ENCODE assay signal across 38 mouse cellular contexts in genomic region chr1:74206642-74207041, GRCm38 (mm10). TPM values are rescaled to one million over a fixed set of nuclear protein-coding genes. Genes with fewer than 3 reads are reported as not detected.
DNase-seq lines count a peak whose midpoint lies in the region; ATAC-seq and TF ChIP-seq lines count a peak whose summit lies in the region.
"Had no signal": no experiment of that assay in that cellular context is flagged by ENCODE, and none has a peak within 500 bp of the region (broad histone marks: within the 10 kb centered on the region; RNA-seq: fewer than 3 reads in every experiment).

No protein-coding gene starts in this region.

- H3K4me1 ChIP-seq in testis, adult 2 months (ENCODE audit: control insufficient read depth, insufficient read depth, low read length): peaks cover 9% of the 10 kb centered on the region
- no peaks in the 10 kb centered on the region for H3K4me1 ChIP-seq in hindbrain, embryonic 14.5 days (replicated peaks; ENCODE audit: control insufficient read depth, insufficient read depth, low read length)
- H3K4me1 ChIP-seq: forebrain, embryonic 13.5 days; heart, embryonic 10.5 days; heart, embryonic 15.5 days; midbrain, embryonic 15.5 days; stomach, embryonic 15.5 days had no signal

- no peak overlapping the region for H3K27ac ChIP-seq in testis, adult 2 months (ENCODE audit: control insufficient read depth, insufficient read depth, low read depth, low read length)
- H3K27ac ChIP-seq in hindbrain, embryonic 14.5 days: no peak overlapping the region
- H3K27ac ChIP-seq: forebrain, embryonic 13.5 days; heart, embryonic 10.5 days; heart, embryonic 15.5 days; hindbrain, embryonic 12.5 days; left cerebral cortex, adult 2 months; liver, embryonic 12.5 days; midbrain, embryonic 10.5 days; midbrain, embryonic 15.5 days; stomach, embryonic 15.5 days had no signal

- TF ChIP-seq CTCF in testis, adult 2 months (IDR thresholded peaks at IDR 0.05; ENCODE audit: control insufficient read depth, insufficient read depth, insufficient replicate concordance, low read depth, low read length): no peak

- H3K9ac ChIP-seq in hindbrain, embryonic 14.5 days: no peak overlapping the region
- H3K9ac ChIP-seq: forebrain, embryonic 13.5 days; heart, embryonic 15.5 days; hindbrain, embryonic 12.5 days; liver, embryonic 12.5 days; liver, postnatal 0 days; midbrain, embryonic 15.5 days; stomach, embryonic 15.5 days had no signal

- ATAC-seq in CD4-positive, CD25-positive, alpha-beta regulatory T cell, adult 4 months: peak; percentile 56
- 0 out of 2 replicates have a peak, but pooled peaks have one; percentile 14 for ATAC-seq in monocyte, adult 5-6 weeks (replicated peaks; ENCODE audit: insufficient number of reproducible peaks, low FRiP score, low TSS enrichment, poor library complexity, severe bottlenecking)
- no peak for ATAC-seq in hindbrain, embryonic 14.5 days (ENCODE audit: low FRiP score)
- ATAC-seq: forebrain, embryonic 13.5 days; intestine, postnatal 0 days; liver, embryonic 12.5 days; liver, postnatal 0 days; midbrain, embryonic 15.5 days had no signal

- no peak for DNase-seq in testis, postnatal 14 days (ENCODE audit: low spot score)
- peak; percentile 9 for DNase-seq in T-cell, adult 2 months (ENCODE audit: low spot score)
- DNase-seq in hindbrain, embryonic 14.5 days (ENCODE audit: low spot score): no peak
- no peak for DNase-seq in left cerebral cortex, postnatal 4 days
- no peak for DNase-seq in embryo, embryonic 11 days
- DNase-seq: adrenal gland, postnatal 14 days; cerebellum, adult 11-12 months; cerebellum, adult 9-11 months; gastrocnemius, postnatal 10 days; heart, adult 11 months; kidney, adult 9 months; kidney, postnatal 10 days; liver, postnatal 0 days; lung, postnatal 4 days; right cerebral cortex, postnatal 25 days; thymus, adult 18-20 months had no signal

- no peak overlapping the region for H3K4me2 ChIP-seq in hindbrain, embryonic 14.5 days (replicated peaks)
- H3K4me2 ChIP-seq: forebrain, embryonic 13.5 days; heart, embryonic 15.5 days; hindbrain, embryonic 12.5 days; midbrain, embryonic 15.5 days; stomach, embryonic 15.5 days had no signal

- WGBS in hindbrain, embryonic 14.5 days: 65% methylated on average over 8 of the region's 8 CpGs

- H3K27me3 ChIP-seq in testis, adult 2 months (ENCODE audit: control insufficient read depth, insufficient read depth, low read length): no peaks in the 10 kb centered on the region
- H3K27me3 ChIP-seq in hindbrain, embryonic 14.5 days (ENCODE audit: control insufficient read depth, insufficient read depth, low read length): no peaks in the 10 kb centered on the region
- H3K27me3 ChIP-seq: forebrain, embryonic 13.5 days; heart, embryonic 15.5 days; hindbrain, embryonic 12.5 days; liver, embryonic 12.5 days; midbrain, embryonic 15.5 days; stomach, embryonic 15.5 days had no signal

- TF ChIP-seq POLR2A in testis, adult 2 months (IDR thresholded peaks at IDR 0.05; ENCODE audit: control insufficient read depth, low read depth, low read length): no peak

- H3K9me3 ChIP-seq in hindbrain, embryonic 14.5 days (ENCODE audit: control insufficient read depth, low read length): no peaks in the 10 kb centered on the region
- H3K9me3 ChIP-seq: forebrain, embryonic 13.5 days; heart, embryonic 10.5 days; heart, embryonic 15.5 days; hindbrain, embryonic 12.5 days; liver, embryonic 12.5 days; midbrain, embryonic 10.5 days; midbrain, embryonic 15.5 days; stomach, embryonic 15.5 days had no signal

- H3K36me3 ChIP-seq in testis, adult 2 months (ENCODE audit: control insufficient read depth, insufficient read depth, low read length): no peaks in the 10 kb centered on the region
- no peaks in the 10 kb centered on the region for H3K36me3 ChIP-seq in hindbrain, embryonic 14.5 days (replicated peaks; ENCODE audit: control insufficient read depth, insufficient read depth)
- H3K36me3 ChIP-seq: heart, embryonic 10.5 days; heart, embryonic 15.5 days; hindbrain, embryonic 12.5 days; liver, embryonic 12.5 days; midbrain, embryonic 10.5 days; midbrain, embryonic 15.5 days; stomach, embryonic 15.5 days had no signal

- peak overlapping the region; percentile 30; the same call in 1 of the 2 replicates for H3K4me3 ChIP-seq in testis, adult 2 months (ENCODE audit: control insufficient read depth, low read depth, low read length)
- no peak overlapping the region for H3K4me3 ChIP-seq in hindbrain, embryonic 14.5 days (replicated peaks; ENCODE audit: low read length)
- H3K4me3 ChIP-seq: forebrain, embryonic 13.5 days; heart, embryonic 10.5 days; heart, embryonic 15.5 days; hindbrain, embryonic 12.5 days; left cerebral cortex, adult 2 months; liver, embryonic 12.5 days; midbrain, embryonic 10.5 days; midbrain, embryonic 15.5 days; stomach, embryonic 15.5 days had no signal

- intact Hi-C loops in left cerebral cortex, postnatal 4 days (cut with DNase I): loop anchor here (10.0 kb wide), 2 partner anchors 48 to 158 kb away; partner anchors contain the start of gene Catip

RNA-seq across cellular contexts. Expression of gene Cxcr1, which starts 12.2 kb away (rescaled TPM):
- not detected in 2 replicates for polyA plus RNA-seq in testis, adult 2 months (2012; rRNA removed)
- not detected for polyA plus RNA-seq in CD4-positive, CD25-positive, alpha-beta regulatory T cell, adult 4 months (2017; shearing (Covaris generic))
- total RNA-seq in monocyte, adult 5-6 weeks (2017): not detected in 3 replicates
- not detected in 2 replicates for polyA plus RNA-seq in hindbrain, embryonic 14.5 days (2014; fragmentation: Nextera tagmentation; extraction: Ambion mirVana)
- not detected for total RNA-seq in left cerebral cortex, postnatal 4 days (2021)
- total RNA-seq: adrenal gland, postnatal 14 days; gastrocnemius, postnatal 10 days; heart, postnatal 25 days; layer of hippocampus, postnatal 14 days; left cerebral cortex, adult 2 months; left cerebral cortex, postnatal 25 days had no signal
- polyA plus RNA-seq: C2C12; cortical plate, adult 2 months; embryonic facial prominence, embryonic 11.5 days; forebrain, embryonic 13.5 days; heart, embryonic 10.5 days; heart, embryonic 15.5 days; hindbrain, embryonic 12.5 days; intestine, postnatal 0 days; limb, embryonic 14.5 days; liver, embryonic 12.5 days; liver, postnatal 0 days; lung, embryonic 16.5 days; midbrain, embryonic 10.5 days; midbrain, embryonic 15.5 days; neural tube, embryonic 14.5 days; stomach, embryonic 15.5 days had no signal

RNA-seq across cellular contexts. Expression of gene Arpc2, which starts 29.2 kb away (rescaled TPM):
- 98.3 and 107 TPM in 2 replicates for polyA plus RNA-seq in testis, adult 2 months (2012; rRNA removed)
- 100 to 1,000 TPM; 614 to 635 TPM for polyA plus RNA-seq in CD4-positive, CD25-positive, alpha-beta regulatory T cell, adult 4 months (2017; shearing (Covaris generic))
- total RNA-seq in monocyte, adult 5-6 weeks (2017): 755 to 1,060 TPM (median 1,019 TPM) in 3 replicates
- 324 and 329 TPM in 2 replicates for polyA plus RNA-seq in hindbrain, embryonic 14.5 days (2014; fragmentation: Nextera tagmentation; extraction: Ambion mirVana)
- 100 to 1,000 TPM; 333 to 372 TPM for total RNA-seq in left cerebral cortex, postnatal 4 days (2021)

RNA-seq across cellular contexts. Expression of gene Cxcr2, which starts 52.9 kb away (rescaled TPM):
- not detected in 2 replicates for polyA plus RNA-seq in testis, adult 2 months (2012; rRNA removed)
- not detected for polyA plus RNA-seq in CD4-positive, CD25-positive, alpha-beta regulatory T cell, adult 4 months (2017; shearing (Covaris generic))
- 3.5 to 10.4 TPM (median 7.4 TPM) in 3 replicates for total RNA-seq in monocyte, adult 5-6 weeks (2017)
- polyA plus RNA-seq in hindbrain, embryonic 14.5 days (2014; fragmentation: Nextera tagmentation; extraction: Ambion mirVana): 0.11 TPM in 1 of 2 replicates, not detected in the other
- under 1 TPM in 1 of 2 experiments, not detected in 1; 0.12 TPM for total RNA-seq in left cerebral cortex, postnatal 4 days (2021)
- total RNA-seq: layer of hippocampus, postnatal 14 days; left cerebral cortex, adult 2 months; left cerebral cortex, postnatal 25 days had no signal
- polyA plus RNA-seq: cortical plate, adult 2 months; hindbrain, embryonic 12.5 days had no signal
